Mouse (Mus musculus) adrenal gland, postnatal 0 days (tissue): ENCODE results near the gene Olfr910. TPM values are rescaled to one million over a fixed set of nuclear protein-coding genes. Genes with fewer than 3 reads are reported as not detected.

Experiments
- polyA plus RNA-seq: library from polyadenylated mRNA; unstranded; fragments of >200 nt; fragmentation: Nextera tagmentation; extraction: Ambion mirVana; gene quantifications from 2 replicates; pipeline ENCODE4 v1.2.1, GENCODE M21; 2015

Olfr910 gene
- polyA plus RNA-seq: not detected in 2 replicates

GRCm38 (mm10) chr9:38537549-38537948 is at the start of gene Olfr910:
TSS of gene Olfr910 (plus strand) at chr9:38537849.

GRCm38 (mm10) chr9:38495501-38495900 is 42.1 kb upstream of the Olfr910 start, which contains the start of gene Olfr907:
TSS of gene Olfr907 (plus strand) at chr9:38495801.

GRCm38 (mm10) chr9:38521280-38521679 is 16.4 kb upstream of the Olfr910 start, which contains the start of gene Olfr911-ps1:
TSS of gene Olfr911-ps1 (plus strand) at chr9:38521580.

GRCm38 (mm10) chr9:38579878-38580277 is 42.2 kb downstream of the Olfr910 start, which contains the start of gene Olfr912:
TSS of gene Olfr912 (plus strand) at chr9:38580178.

Other genes starting within 250 kb of the Olfr910 start
- gene Olfr896-ps1, start 246.7 kb upstream of the Olfr910 start, polyA plus RNA-seq: not detected in 2 replicates
- gene Olfr25, start 208.8 kb upstream of the Olfr910 start, polyA plus RNA-seq: not detected in 2 replicates
- gene Olfr898, start 189.4 kb upstream of the Olfr910 start, polyA plus RNA-seq: not detected in 2 replicates
- gene Olfr250, start 171.0 kb upstream of the Olfr910 start, polyA plus RNA-seq: not detected in 2 replicates
- not detected in 2 replicates for gene Olfr251, start 160.8 kb upstream of the Olfr910 start, polyA plus RNA-seq
- gene Olfr147, start 136.2 kb upstream of the Olfr910 start, polyA plus RNA-seq: not detected in 2 replicates
- not detected in 2 replicates for gene Olfr901, start 108.4 kb upstream of the Olfr910 start, polyA plus RNA-seq
- not detected in 2 replicates for gene Olfr902, start 90.2 kb upstream of the Olfr910 start, polyA plus RNA-seq
- gene Olfr904, start 74.7 kb upstream of the Olfr910 start, polyA plus RNA-seq: not detected in 2 replicates
- not detected in 2 replicates for gene Olfr905, start 66.7 kb upstream of the Olfr910 start, polyA plus RNA-seq
- not detected in 2 replicates for gene Olfr906, start 50.8 kb upstream of the Olfr910 start, polyA plus RNA-seq
- gene Olfr907, start 42.0 kb upstream of the Olfr910 start, polyA plus RNA-seq: not detected in 2 replicates
- not detected in 2 replicates for gene Olfr911-ps1, start 16.3 kb upstream of the Olfr910 start, polyA plus RNA-seq
- not detected in 2 replicates for gene Olfr912, start 42.3 kb downstream of the Olfr910 start, polyA plus RNA-seq
- not detected in 2 replicates for gene Olfr913, start 54.9 kb downstream of the Olfr910 start, polyA plus RNA-seq
- gene Olfr914, start 67.3 kb downstream of the Olfr910 start, polyA plus RNA-seq: not detected in 2 replicates
- not detected in 2 replicates for gene Olfr916, start 122.0 kb downstream of the Olfr910 start, polyA plus RNA-seq
- gene Olfr917, start 128.0 kb downstream of the Olfr910 start, polyA plus RNA-seq: not detected in 2 replicates
- gene Olfr918, start 136.8 kb downstream of the Olfr910 start, polyA plus RNA-seq: not detected in 2 replicates
- not detected in 2 replicates for gene Olfr919, start 165.8 kb downstream of the Olfr910 start, polyA plus RNA-seq
- gene Vwa5a, start 180.4 kb downstream of the Olfr910 start, polyA plus RNA-seq: 27.9 and 38.3 TPM in 2 replicates
- gene Olfr920, start 214.4 kb downstream of the Olfr910 start, polyA plus RNA-seq: 0.13 and 0.35 TPM in 2 replicates
- gene Olfr921, start 235.2 kb downstream of the Olfr910 start, polyA plus RNA-seq: not detected in 2 replicates